Mouse (Mus musculus) CH12.LX (cell line): ENCODE results near the gene Endod1. TPM values are rescaled to one million over a fixed set of nuclear protein-coding genes. Genes with fewer than 3 reads are reported as not detected.

Source experiments
- DNase-seq: peaks from one replicate; pipeline ENCODE4 v3.0.0-alpha.2; 2013; ENCODE audit errors: extremely low read depth
- H3K27ac ChIP-seq: 2 replicates; pipeline ENCODE4 v1.5.1; 2012; ENCODE audit warnings: low read depth, mild to moderate bottlenecking, control low read depth, moderate library complexity; ENCODE audit not compliant: insufficient read depth
- H3K27me3 ChIP-seq: replicated peaks from 2 replicates; pipeline ENCODE3; 2012; ENCODE audit warnings: inconsistent platforms
- H3K36me3 ChIP-seq, 2 experiments: replicated peaks in 1 of 2; 2 replicates each; pipeline versions ENCODE3 to v1.6.1; 2012; ENCODE audit warnings: inconsistent platforms in 1 of 2, low read length in 1 of 2, mild to moderate bottlenecking in 1 of 2, mixed read lengths in 1 of 2, moderate library complexity in 1 of 2; ENCODE audit not compliant: control insufficient read depth in 1 of 2, insufficient read depth in 1 of 2
- H3K4me1 ChIP-seq, 2 experiments: 2 replicates each; pipeline ENCODE4 v1.6.1; 2012; ENCODE audit warnings: inconsistent platforms in 1 of 2, moderate library complexity in 1 of 2; ENCODE audit not compliant: insufficient read depth in 2 of 2, control insufficient read depth in 1 of 2
- H3K4me2 ChIP-seq: 2 replicates; pipeline ENCODE4 v1.6.1; 2012; ENCODE audit warnings: low read depth, mild to moderate bottlenecking, control low read depth; ENCODE audit not compliant: poor library complexity, insufficient read depth, severe bottlenecking
- H3K4me3 ChIP-seq, 3 experiments: fragments of 150-350 bp in 1 of 3; sonication (generic) in 1 of 3; replicated peaks in 1 of 3; 2 replicates each; pipeline versions ENCODE3 to v1.5.1; 2011 to 2012; ENCODE audit warnings: low read depth in 2 of 3, low read length in 2 of 3, mild to moderate bottlenecking in 2 of 3, moderate library complexity in 2 of 3, control low read depth in 1 of 3, improper control_type of control experiment in 1 of 3, inconsistent platforms in 1 of 3, mixed read lengths in 1 of 3; ENCODE audit not compliant: poor library complexity in 1 of 3
- H3K79me2 ChIP-seq: replicated peaks from 2 replicates; pipeline ENCODE4 v1.6.1; 2012; ENCODE audit warnings: mild to moderate bottlenecking, moderate library complexity; ENCODE audit not compliant: control insufficient read depth, poor library complexity, insufficient read depth, severe bottlenecking; ENCODE audit errors: extremely low read depth
- H3K9ac ChIP-seq: 2 replicates; pipeline ENCODE4 v1.6.1; 2012; ENCODE audit warnings: low read depth, mild to moderate bottlenecking, control low read depth, moderate library complexity; ENCODE audit not compliant: insufficient read depth
- H3K9me3 ChIP-seq: replicated peaks from 2 replicates; pipeline ENCODE3; 2012; ENCODE audit warnings: low read length, inconsistent platforms, mixed read lengths
- BHLHE40 ChIP-seq: IDR thresholded peaks from 2 replicates; pipeline ENCODE4 v1.6.1; 2011; ENCODE audit warnings: mild to moderate bottlenecking, low read depth, low read length, improper control_type of control experiment
- CTCF ChIP-seq, 2 experiments: IDR thresholded peaks in 1 of 2; conservative IDR thresholded peaks in 1 of 2; 2 replicates each; pipeline ENCODE4 v1.5.1; 2011 to 2012; ENCODE audit warnings: low read depth in 2 of 2, low read length in 2 of 2, improper control_type of control experiment in 1 of 2, inconsistent platforms in 1 of 2, mild to moderate bottlenecking in 1 of 2, moderate library complexity in 1 of 2
- E2F4 ChIP-seq: IDR thresholded peaks from 2 replicates; pipeline ENCODE4 v1.6.1; 2011; ENCODE audit warnings: low read depth, low read length, improper control_type of control experiment; ENCODE audit not compliant: insufficient replicate concordance
- ELF1 ChIP-seq: IDR thresholded peaks from 2 replicates; pipeline ENCODE4 v1.6.1; 2014; ENCODE audit warnings: low read depth, mild to moderate bottlenecking, inconsistent platforms, low read length, improper control_type of control experiment
- EP300 ChIP-seq: IDR thresholded peaks from 2 replicates; pipeline ENCODE4 v1.6.1; 2011; ENCODE audit warnings: low read length, improper control_type of control experiment
- ETS1 ChIP-seq: conservative IDR thresholded peaks from 2 replicates; pipeline ENCODE4 v1.6.1; 2012; ENCODE audit warnings: low read depth, mild to moderate bottlenecking, inconsistent platforms, low read length, improper control_type of control experiment, moderate library complexity
- GABPA ChIP-seq: IDR thresholded peaks from 2 replicates; pipeline ENCODE4 v1.6.1; 2012; ENCODE audit warnings: low read depth, low read length, improper control_type of control experiment, inconsistent platforms; ENCODE audit not compliant: insufficient replicate concordance
- JUND ChIP-seq: conservative IDR thresholded peaks from 2 replicates; pipeline ENCODE4 v1.6.1; 2011; ENCODE audit warnings: low read depth, low read length, improper control_type of control experiment
- MAFK ChIP-seq: IDR thresholded peaks from 2 replicates; pipeline ENCODE4 v1.6.1; 2011; ENCODE audit warnings: low read length, improper control_type of control experiment; ENCODE audit not compliant: insufficient replicate concordance
- MAX ChIP-seq: IDR thresholded peaks from 2 replicates; pipeline ENCODE4 v1.6.1; 2011; ENCODE audit warnings: low read length, improper control_type of control experiment
- MAZ ChIP-seq: IDR thresholded peaks from 2 replicates; pipeline ENCODE4 v1.6.1; 2012; ENCODE audit warnings: low read depth, mild to moderate bottlenecking, inconsistent platforms, low read length, improper control_type of control experiment, moderate library complexity
- NELFE ChIP-seq: IDR thresholded peaks from 2 replicates; pipeline ENCODE4 v1.6.1; 2011; ENCODE audit warnings: low read depth, low read length, improper control_type of control experiment
- RCOR1 ChIP-seq: conservative IDR thresholded peaks from 2 replicates; pipeline ENCODE4 v1.6.1; 2012; ENCODE audit warnings: low read depth, mild to moderate bottlenecking, inconsistent platforms, low read length, improper control_type of control experiment
- SMC3 ChIP-seq: IDR thresholded peaks from 2 replicates; pipeline ENCODE4 v1.6.1; 2011; ENCODE audit warnings: low read depth, low read length, improper control_type of control experiment
- TCF12 ChIP-seq: IDR thresholded peaks from 2 replicates; pipeline ENCODE4 v1.6.1; 2014; ENCODE audit warnings: low read depth, mild to moderate bottlenecking, inconsistent platforms, low read length, improper control_type of control experiment
- USF1 ChIP-seq: IDR thresholded peaks from 2 replicates; pipeline ENCODE4 v1.6.1; 2014; ENCODE audit warnings: low read depth, mild to moderate bottlenecking, inconsistent platforms, low read length, improper control_type of control experiment
- USF2 ChIP-seq: conservative IDR thresholded peaks from 2 replicates; pipeline ENCODE4 v1.6.1; 2011; ENCODE audit warnings: low read depth, low read length, improper control_type of control experiment
- ZC3H11A ChIP-seq: IDR thresholded peaks from 2 replicates; pipeline ENCODE4 v1.6.1; 2012; ENCODE audit warnings: low read depth, mild to moderate bottlenecking, inconsistent platforms, low read length, improper control_type of control experiment
- ZKSCAN1 ChIP-seq: IDR thresholded peaks from 2 replicates; pipeline ENCODE4 v1.6.1; 2012; ENCODE audit warnings: low read depth, inconsistent platforms, low read length, improper control_type of control experiment, borderline replicate concordance
- ZNF384 ChIP-seq: IDR thresholded peaks from 2 replicates; pipeline ENCODE4 v1.6.1; 2012; ENCODE audit warnings: low read depth, low read length, improper control_type of control experiment, inconsistent platforms
- dilution Hi-C: fragments of 300-500 bp; cut with MboI; formaldehyde crosslinking; loops from 2 replicates; pipeline ENCODE4 v1.14.3; 2020; ENCODE audit warnings: low sequenced_read_pairs; ENCODE audit not compliant: extremely low pct_unique_long_range_greater_than_20kb, extremely low pct_ligation_motif_present
- in situ Hi-C: fragments of 300-500 bp; cut with MboI; formaldehyde crosslinking; loops from 3 replicates; pipeline ENCODE4 v1.14.3; 2019; ENCODE audit warnings: low sequenced_read_pairs, low pct_ligation_motif_present, low pct_unique_long_range_greater_than_20kb, mixed read lengths
- polyA plus RNA-seq: library from polyadenylated mRNA; unstranded; fragments of >175 nt; gene quantifications from 2 replicates; pipeline ENCODE4 v1.2.1, GENCODE M21; 2012; ENCODE audit warnings: low read depth; ENCODE audit not compliant: insufficient read length
- total RNA-seq, 2 experiments: library from RNA; depleted of rRNA; stranded (reverse); fragments of 300-350 nt in 1 of 2; fragments of >200 nt in 1 of 2; gene quantifications; 2 replicates each; pipeline ENCODE4 v1.2.3; 2012 to 2014

Endod1 gene
- total and polyA plus RNA-seq, 3 experiments = 1.6 to 4.6 (median 3.0) TPM

DNA sequence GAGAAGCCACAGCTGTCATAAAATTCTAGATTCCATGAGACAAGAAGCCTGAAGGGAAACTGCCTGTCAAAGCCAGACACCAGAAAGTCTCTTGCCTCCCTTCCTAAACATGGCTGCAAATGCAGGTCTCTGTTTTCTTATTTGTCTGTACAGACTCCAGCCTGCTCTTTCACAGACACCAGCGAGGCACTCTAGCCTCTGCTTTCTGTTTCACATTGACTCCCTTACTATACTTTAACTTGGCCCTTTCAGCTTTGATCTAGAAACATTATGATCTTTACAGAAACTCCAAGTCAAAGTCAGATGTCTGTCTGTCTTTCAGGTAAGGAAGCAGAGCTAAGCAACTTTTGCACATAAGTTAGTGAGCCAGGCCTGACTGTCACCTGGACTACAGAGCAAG is 29.0 kb downstream of the Endod1 start:
- dilution Hi-C loops = no loop called here
- H3K79me2 ChIP-seq = no peaks in the 10 kb centered on the region
- no peaks in the 10 kb centered on the region for H3K27me3 ChIP-seq
- H3K4me3 ChIP-seq = no peak overlapping the region
- no peak overlapping the region for H3K27ac ChIP-seq
- H3K36me3 ChIP-seq = peaks cover 0 to 6% of the 10 kb centered on the region in 2 experiments
- TF ChIP-seq USF2 (no peak), TCF12 (no peak), EP300 (0 out of 2 replicates have a peak, but pooled peaks have one; percentile 11)
- no peaks in the 10 kb centered on the region for H3K9me3 ChIP-seq
- in situ Hi-C loops = loop anchor here (5.0 kb wide), 1 partner anchor 35 kb away; no protein-coding TSS in a partner anchor
- DNase-seq = no peak
- H3K4me1 ChIP-seq = no peaks in the 10 kb centered on the region
- H3K4me2 ChIP-seq = 0 out of 2 replicates have a peak overlapping the region, but pooled peaks have one; percentile 11
- H3K9ac ChIP-seq = no peak overlapping the region

DNA sequence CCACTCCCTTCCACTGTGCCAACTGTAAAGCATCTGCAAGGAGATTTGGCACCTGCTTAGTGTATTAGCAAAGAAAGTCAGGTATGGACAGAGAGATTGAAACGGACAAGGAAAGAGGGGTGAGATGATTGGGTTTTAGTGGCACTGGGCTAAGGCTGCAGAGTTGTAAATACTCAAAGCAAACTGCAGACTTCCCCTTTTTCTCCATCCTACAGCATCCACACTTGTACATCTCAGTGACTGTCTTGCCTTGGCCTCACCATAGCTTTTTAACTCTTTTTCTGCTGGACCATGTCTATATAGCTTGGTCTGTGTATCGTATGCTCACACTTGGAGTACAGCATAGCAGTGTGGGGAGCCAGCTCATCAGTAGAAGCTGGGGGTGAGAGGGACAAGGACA is 30.5 kb downstream of the Endod1 start:
- no peak overlapping the region for H3K4me2 ChIP-seq
- H3K4me1 ChIP-seq = no peaks in the 10 kb centered on the region
- H3K79me2 ChIP-seq = no peaks in the 10 kb centered on the region
- dilution Hi-C loops (no loop called here), in situ Hi-C loops (loop anchor here (5.0 kb wide), 1 partner anchor 37 kb away; no protein-coding TSS in a partner anchor)
- H3K27me3 ChIP-seq = no peaks in the 10 kb centered on the region
- no peak for TF ChIP-seq ZKSCAN1
- TF ChIP-seq MAZ = no peak
- TF ChIP-seq SMC3 = no peak
- no peak for TF ChIP-seq ZNF384
- TF ChIP-seq GABPA = no peak
- no peak for TF ChIP-seq BHLHE40
- TF ChIP-seq NELFE = no peak
- TF ChIP-seq ELF1 = no peak
- no peak for TF ChIP-seq USF2
- TF ChIP-seq JUND = no peak
- TF ChIP-seq ZC3H11A = no peak
- H3K27ac ChIP-seq = no peak overlapping the region
- H3K9me3 ChIP-seq = no peaks in the 10 kb centered on the region
- no peak overlapping the region for H3K4me3 ChIP-seq
- H3K36me3 ChIP-seq = peaks cover 0 to 2% of the 10 kb centered on the region in 2 experiments
- H3K9ac ChIP-seq = no peak overlapping the region
- no peak for DNase-seq

DNA sequence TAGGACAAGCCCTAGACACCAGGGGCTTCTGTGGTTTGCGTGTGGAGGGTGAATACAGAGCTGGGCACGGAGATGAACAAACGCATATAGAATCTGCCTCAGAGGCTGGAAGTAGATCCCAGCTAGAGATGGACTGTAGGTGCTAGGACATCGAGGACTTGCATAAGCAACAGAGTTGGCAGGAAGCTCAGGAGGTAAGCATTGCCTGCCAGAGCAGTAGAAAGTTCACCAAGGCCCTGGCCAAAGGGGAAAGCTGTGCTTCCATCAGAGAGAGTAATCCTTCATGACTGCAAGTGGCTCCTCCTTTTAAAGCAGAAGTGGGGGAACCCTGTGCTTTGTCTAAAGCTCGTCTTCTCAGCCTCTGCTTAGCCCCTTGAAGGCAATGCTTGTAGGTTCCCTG is 31.9 kb downstream of the Endod1 start:
- Histone ChIP-seq H3K36me3 (no peaks in the 10 kb centered on the region), H3K4me3 (no peak overlapping the region), H3K79me2 (no peaks in the 10 kb centered on the region), H3K9me3 (no peaks in the 10 kb centered on the region), H3K4me1 (no peaks in the 10 kb centered on the region), H3K9ac (no peak overlapping the region), H3K4me2 (no peak overlapping the region), H3K27me3 (no peaks in the 10 kb centered on the region), H3K27ac (no peak overlapping the region)
- no peak for TF ChIP-seq MAFK
- no peak for TF ChIP-seq ETS1
- no peak for TF ChIP-seq CTCF (conservative IDR thresholded peaks at IDR 0.05 in 1 of 2, IDR thresholded peaks at IDR 0.05 in 1 of 2; ENCODE audit: low read depth in 2 of 2, low read length in 2 of 2)
- TF ChIP-seq MAZ = no peak
- TF ChIP-seq TCF12 = no peak
- no peak for TF ChIP-seq MAX
- no peak for TF ChIP-seq BHLHE40
- no peak for TF ChIP-seq USF1
- no peak for TF ChIP-seq RCOR1
- TF ChIP-seq E2F4 = no peak
- in situ Hi-C loops = loop anchor here (5.0 to 10.0 kb wide), 2 partner anchors 105 to 462 kb away; no protein-coding TSS in a partner anchor
- DNase-seq = no peak
- dilution Hi-C loops = no loop called here
